Mouse (Mus musculus) spleen, postnatal 36 days (tissue): ENCODE measurements around the gene Cxcl16.
"Not testable (repeated sequence)": the region's sequence is repeated elsewhere in the genome, so short reads cannot be mapped to it uniquely, and the experiment has no call there.

Experiments used
- DNase-seq, 2 experiments: peaks; one replicate each; pipeline ENCODE4 v3.0.0; 2022; ENCODE audit warnings: low spot score in 2 of 2, mixed read lengths in 1 of 2

Gene Cxcl16

DNA sequence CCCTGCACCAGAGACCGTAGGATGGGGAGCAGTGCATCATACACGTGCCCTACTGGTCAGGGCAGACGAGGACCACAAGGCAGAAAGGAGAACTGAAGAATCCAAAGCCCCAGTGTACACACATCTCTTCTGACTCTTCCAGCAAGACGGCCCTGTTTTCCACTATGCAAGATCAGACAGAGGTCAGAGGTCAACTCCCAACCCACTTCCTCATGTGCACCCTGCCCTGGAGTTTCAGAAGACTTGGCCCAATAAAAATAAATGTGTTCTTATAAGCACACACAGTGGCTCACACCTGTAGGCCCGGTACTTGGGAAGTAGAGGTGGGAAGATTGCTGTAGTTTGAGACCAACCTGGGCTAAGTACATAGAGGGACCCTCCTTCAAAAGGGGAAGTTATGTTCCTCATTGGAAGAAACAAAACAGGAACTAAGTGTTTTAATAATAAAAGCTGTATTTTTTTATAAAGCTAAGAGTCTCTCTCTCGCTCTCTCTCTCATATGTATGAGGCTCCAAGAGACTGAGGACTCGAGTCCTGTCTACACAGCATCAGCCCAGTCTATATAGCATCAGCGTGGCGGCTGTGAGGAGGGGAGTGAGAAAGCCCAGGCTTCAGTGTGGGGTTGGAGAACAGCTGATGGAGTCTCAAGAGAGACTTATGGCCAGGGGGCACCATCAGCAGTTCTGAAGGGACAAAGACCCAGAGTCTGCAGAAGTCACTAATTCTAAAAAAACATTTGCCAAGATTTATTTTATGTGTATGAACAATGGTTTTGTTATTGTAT, 6.3 kb downstream of the Cxcl16 start:
- DNase-seq, result peak; percentile 43 to 48

DNA sequence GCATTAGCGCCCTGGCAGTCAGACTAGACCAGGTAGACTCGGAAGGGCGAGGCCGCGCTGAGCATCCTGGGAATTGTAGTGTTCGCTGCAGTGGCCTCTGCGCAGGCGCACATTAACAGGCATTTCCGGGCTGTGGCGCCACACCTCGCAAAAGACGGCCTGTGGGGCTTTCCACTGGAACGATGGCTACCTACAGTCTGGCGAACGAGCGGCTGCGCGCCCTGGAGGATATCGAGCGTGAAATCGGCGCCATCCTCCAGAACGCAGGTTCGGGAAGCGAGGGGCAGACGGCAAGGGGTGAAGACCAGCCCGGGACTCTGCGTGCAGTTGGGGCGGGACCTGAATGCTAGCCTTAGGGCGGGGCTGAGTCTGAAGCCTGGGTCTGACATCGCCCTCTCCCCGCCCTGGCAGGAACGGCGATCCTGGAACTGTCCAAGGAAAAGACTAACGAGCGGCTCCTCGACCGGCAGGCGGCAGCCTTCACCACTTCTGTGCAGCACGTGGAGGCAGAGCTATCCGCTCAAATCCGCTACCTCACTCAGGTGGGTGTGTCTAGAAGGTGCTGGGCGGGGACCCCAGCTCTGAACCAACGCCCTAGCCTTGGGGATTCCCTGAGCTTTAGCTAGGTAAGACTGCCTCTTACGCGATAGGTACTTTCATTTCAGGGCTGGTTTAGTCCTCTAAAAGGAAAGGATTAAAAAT, 7.8 kb downstream of the Cxcl16 start, which contains the start of gene Med11:
Gene Med11 (plus strand): TSS at position 123 of the 702 bp plus-strand sequence.
- peak; percentile 93 to 95 for DNase-seq

DNA sequence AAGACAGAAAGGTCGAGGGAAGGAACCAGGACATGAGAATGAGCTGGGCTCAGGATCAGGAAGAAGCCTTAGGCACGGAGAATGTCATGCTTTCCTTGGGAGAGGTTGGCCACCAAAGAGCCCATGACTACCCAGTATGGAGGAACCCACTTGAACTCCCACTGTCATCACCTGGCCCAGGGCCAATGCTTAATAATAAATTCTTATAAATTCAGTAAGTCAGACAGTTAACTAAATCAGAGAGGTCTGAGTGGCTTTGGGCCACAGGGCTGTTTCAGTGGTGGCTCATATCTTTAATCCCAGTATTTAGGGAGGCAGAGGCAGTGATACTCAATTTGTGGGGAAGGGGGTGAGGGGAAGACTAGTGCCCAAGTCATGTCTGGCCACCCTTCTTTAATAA, 8.9 kb downstream of the Cxcl16 start:
- DNase-seq, result no peak

DNA sequence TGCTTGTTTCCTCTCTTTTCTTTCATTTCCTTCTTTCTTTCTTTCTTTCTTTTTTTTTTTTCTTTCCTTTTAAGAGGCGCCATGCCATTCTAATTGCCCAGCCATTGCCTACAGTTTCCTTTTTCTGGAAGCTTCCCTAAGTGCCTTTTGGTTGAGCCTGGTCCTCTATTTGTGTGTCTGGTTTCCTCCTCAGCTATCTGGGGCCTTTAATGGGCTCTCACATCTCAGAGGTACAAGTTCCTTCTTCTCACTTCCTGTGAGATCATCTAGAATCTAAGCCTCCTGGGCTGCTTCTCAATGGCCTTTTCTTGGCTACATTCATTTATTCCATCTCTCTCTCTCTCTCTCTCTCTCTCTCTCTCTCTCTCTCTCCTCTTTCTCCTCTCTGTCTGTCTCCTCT, 12.4 kb downstream of the Cxcl16 start:
- no peak for DNase-seq

DNA sequence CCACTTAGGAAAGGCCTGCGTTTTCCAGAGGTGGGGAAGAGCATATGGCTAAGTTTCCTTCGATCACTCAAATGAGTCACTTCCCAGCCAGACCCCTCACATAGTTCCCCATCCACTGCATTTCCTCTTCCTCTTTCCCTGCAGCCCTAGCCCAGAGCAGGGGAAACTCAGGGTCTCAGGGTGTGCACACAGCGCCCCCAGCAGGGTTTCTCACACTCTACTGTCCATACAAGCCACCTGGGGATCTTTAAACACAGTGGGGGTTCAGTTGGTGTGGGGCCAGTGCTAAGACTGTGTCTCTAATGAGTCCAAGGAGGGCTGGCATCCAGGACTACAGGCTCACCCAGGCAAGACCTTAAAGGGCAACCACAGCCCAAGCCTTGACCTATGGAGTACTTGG, 13.0 kb downstream of the Cxcl16 start:
- no peak for DNase-seq

DNA sequence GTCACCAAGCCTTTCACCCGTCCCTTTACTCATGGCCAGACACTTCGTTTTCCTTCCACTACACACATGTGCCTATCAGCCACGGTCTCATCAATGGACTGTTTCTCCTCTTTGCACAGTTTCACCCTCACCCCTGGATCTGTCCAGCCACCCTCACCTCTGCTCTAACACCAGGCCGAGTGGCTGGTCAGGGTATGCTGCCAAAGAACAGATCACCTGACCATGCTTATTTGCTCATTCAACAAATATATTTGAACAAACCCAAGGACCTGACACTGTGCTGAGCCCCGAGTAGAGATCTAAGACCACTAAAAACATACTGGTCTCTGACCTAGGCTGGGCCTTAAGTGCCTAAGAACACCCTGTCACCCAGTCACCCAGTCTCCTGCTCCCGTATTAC, 15.1 kb downstream of the Cxcl16 start:
- no peak for DNase-seq

DNA sequence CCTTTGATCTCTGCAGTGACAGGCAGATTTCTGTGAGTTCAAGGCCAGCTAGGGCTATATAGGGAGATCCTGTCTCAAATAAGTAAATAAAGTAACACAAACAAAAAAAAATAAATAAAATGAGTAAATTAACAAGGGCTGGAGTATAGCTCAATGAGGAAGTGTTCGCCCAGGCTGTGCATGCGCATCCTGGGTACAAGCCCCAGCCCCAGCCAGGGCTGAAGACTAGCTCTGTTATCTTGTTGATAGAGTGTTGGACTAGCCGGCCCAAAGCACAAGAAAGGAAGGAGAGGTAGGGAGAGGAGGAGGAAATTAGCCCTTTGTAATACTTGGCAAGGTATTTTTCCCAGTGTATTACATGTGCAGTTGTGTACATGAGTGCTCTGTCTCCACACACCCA, 15.8 kb downstream of the Cxcl16 start:
- no peak for DNase-seq

DNA sequence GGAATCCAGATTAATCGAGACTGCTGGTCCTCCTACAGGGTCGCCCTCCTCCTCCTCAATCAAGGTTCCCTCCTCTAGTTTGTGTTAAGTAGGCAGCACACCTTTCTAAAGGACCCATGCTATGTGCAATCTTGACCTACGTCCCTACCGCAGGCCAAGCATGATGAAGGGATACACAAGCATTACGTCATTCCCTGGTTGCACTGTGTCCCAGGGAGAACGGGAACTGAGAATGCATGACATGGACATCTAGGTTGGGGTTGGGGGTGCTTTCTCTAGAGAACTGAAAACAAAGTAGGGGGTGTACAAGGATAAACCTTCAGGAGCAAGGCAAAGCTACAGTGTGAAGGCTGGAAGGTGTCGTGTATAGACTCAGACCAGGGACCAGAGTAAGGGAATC, 17.9 kb downstream of the Cxcl16 start:
- no peak for DNase-seq

DNA sequence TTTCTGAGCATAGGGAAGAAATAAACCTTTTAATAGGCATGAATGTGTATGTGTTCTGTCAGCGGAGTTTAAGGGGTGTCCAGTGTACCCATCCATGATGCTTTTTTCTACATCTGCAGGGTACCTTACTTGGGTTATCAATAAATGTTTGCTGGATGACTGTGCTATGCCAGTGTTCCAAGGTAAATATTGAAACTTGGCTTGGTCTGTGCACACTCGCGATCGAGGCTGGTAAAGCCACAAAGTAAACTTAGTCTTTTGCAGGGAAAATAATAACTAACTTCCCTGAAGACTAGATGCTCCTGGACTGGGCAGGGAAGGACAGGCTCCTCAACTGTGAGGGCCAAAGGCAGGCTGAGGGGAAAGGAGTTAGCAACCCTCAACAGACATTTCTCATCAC, 19.1 kb downstream of the Cxcl16 start:
- no peak for DNase-seq

DNA sequence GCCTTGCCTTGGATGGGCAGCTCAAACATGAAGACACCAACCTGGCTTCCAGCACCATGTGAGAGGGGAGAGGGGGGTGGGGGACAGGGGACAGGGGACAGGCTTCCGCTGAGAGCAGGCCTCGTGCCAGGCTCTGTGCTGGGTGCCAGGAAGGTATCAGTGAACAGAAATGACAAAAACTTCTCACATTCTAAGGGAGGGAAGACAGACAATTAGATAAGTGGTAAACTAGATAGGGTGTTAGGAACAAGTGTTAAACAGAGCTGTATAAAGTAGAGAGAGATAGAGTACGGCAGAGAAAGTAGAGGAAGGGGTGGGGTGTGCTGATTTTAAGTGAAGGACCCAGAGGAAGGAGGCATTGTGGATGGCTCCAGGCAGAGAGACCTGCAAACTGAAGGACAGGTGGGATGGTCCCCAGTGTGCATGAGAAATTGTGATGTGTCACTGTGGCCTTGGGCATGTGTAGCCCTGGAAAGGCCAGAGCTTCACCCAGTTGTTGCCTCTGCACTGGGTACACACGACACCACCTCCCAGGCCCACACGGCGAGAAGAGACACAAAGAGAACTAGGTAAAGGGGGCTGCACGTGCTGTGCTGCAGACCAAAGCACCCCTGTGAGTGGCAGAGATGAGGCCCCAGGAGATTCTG, 20.9 kb downstream of the Cxcl16 start:
- no peak for DNase-seq

DNA sequence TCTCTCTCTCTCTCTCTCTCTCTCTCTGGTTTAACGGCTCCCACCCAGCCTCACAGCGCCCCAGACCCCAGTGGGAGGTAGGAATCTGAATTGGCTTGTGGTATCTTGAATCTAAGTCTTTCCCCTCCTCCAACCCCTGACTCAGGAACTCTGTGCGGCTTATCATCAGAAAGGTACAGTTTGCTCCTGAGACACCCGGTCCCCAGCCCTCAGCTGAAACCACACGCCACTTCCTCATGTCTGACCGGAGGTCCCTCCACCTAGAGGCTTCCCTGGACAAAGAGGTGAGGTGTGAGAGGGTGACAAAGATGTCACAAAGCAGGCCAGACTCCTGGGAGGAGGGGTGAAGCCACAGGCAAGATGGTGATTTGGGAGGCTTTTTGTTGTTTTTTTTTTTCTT, 22.4 kb downstream of the Cxcl16 start:
- DNase-seq, result peak in 1 of 2 experiments; percentile 25

DNA sequence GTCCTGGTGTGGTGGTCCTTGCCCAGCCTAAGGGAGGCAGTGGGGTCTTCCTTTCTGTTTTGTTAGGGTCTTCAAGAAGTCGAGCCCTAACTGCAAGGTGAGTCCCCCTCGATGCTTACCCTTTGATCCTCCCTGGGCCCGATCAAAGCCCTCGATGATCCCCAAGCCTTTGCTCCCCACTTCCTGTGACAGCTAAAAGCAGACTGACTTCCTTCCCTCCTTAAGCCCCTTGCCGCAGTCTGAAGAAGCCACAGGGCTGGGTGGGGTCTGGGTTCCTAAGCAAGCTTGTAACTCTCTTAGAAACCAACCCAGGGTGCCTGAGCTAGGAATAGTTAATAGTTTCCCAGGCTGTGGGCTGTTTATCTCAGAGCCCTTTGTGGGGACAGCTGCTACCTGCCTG, 24.3 kb downstream of the Cxcl16 start:
- DNase-seq, result peak; percentile 32 to 45

DNA sequence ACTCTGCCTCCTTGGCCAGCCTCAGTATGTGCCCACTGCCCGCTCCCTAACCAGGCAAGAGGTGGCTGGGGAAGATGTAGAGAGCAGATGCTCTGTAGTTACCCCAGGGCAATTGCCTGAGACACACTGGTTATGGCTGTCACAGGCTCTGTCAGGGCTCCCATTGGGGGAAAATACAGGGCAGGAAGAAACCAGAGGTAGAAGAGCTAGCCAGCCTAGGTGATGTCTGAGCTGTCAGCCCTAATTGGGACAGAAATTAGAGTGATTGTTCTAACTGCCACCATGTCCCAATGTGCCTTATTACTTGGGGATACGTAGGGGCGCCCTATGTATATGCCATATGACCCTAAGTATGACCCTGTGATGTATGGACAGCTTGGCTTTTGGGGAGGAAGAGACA, 25.8 kb downstream of the Cxcl16 start:
- DNase-seq, result no peak

DNA sequence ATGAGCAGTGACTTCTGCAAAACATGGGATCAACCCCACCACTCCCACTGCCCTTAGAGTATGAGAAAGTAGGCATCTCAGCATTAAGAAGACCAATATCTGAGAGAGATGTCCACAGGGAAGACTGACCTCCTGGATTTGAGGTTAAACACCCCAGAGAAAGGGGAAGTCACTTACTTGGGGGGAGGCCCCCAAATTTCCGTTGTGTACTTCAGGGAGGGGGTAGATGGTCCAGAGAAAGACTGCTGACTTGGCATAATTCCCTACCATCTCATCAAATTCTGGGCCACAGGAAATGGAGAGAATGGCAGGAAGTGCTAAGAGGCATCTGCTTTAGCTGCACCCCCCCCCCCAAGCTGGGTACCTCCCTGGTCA, 26.2 kb downstream of the Cxcl16 start:
- DNase-seq, result peak; percentile 59 to 70

DNA sequence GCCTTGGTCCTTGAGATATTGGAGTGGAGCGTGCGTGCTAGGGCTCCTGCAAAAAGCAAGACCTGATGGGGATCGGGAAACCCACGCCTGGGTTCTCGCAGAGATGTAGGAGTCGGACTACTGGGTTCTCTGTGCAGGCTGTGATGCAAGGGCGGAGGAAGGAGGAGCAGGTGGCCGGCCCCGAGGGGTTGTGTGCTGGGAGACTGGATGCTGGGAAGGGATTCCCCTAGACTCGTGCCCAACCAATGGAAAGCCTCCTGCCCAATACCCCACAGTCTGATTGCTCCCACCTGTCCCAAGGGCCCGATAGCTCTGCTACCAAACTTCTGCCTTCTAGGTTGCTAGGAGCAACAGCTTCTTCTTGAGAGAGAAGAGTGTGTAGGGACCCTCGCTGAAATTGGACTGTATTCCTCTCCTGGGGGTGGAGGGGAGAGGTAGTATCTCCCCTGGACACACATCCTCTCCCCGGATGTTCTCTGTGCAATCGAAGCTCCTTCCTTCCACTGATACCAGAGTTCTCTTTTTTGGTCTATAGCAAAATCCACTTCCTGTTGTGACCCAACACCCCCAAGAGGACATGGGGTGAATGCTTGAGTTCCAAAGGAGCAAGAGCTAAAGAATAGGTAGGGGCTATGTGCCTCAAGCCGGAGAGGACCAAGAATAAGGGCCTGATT, 26.8 kb downstream of the Cxcl16 start:
- DNase-seq, result peak; percentile 31 to 55

DNA sequence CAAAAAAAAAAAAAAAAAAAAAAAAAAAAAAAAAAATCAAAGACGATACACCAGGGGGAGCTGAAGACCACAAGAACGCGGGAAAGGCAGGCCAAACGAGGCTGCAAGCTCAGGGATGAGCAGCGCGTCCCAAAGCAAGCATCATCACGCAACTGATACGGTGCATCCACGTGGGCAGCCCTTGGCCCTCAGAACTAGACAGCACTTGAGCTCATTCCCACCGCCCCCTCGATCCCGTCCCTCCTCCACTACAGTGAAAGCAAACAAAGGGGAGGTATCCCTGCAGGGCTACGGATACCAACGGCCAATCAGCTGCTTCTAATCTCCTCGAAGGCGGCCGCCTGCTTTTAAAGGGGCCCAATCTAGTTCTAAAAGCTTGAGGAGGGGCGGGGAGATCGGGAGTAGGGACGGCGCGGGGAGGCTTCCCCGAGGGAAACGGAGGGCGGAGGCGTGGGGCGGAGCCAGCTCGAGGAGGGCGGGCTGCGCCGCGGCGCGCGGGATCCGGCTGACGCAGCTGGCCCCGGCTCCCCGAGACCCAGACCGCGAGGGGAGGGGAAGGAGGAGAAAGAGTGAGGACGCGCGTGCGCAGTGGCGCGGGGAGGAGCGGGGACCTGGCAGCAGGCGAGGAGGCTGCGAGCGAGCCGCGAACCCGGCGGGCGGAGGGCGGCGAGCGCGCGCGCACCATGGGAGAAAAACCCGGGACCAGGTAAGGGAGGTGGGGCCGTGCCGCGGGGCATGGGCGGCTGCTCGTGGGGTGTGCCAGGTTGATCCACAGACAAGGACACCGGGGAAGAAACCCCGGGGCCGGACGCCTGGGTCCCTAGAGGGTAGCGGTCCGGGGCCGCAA, 27.5 kb downstream of the Cxcl16 start, which contains the start of gene Arrb2:
Gene Arrb2 (plus strand): TSS at position 588 of the 847 bp plus-strand sequence.
- DNase-seq, result peak; percentile 97 to 98

DNA sequence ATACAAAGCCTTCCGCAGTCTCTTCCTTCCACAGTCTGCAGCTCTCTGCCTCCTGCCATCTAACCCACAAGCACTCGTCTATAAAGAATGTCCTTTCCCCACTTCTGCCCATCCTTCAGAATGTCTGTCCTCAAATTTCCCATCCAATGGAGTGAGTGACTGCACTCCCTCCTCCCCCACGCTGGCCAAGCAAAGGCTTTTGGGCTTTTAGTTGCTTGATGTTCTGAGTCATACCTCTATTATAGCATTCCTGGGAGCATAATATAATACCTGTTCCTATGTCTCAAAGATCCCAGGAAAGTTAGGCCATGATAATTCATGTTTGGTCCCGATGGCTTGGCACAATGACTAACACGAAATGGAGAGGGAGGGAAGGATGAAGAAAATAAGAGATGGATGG, 28.2 kb downstream of the Cxcl16 start:
- DNase-seq, result no peak

DNA sequence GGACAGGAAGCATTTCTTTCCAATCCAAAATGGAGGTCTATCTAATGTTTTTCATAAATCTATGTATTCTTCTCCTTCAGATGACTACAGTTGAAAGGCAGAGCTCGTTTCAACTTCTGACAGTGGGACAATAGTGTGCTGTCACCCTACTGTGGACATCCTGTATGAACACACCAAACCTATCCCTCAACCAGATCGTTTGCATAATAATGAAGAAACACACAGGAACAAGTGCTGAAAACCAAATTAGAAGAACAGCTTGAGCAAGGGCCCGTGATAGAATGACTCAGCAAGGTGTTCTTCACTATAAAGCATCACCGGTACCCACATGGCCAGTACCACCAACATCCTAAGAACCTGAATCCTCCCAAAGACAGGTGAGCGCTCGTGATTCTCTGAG, 33.2 kb downstream of the Cxcl16 start:
- DNase-seq, result not testable (repeated sequence)

DNA sequence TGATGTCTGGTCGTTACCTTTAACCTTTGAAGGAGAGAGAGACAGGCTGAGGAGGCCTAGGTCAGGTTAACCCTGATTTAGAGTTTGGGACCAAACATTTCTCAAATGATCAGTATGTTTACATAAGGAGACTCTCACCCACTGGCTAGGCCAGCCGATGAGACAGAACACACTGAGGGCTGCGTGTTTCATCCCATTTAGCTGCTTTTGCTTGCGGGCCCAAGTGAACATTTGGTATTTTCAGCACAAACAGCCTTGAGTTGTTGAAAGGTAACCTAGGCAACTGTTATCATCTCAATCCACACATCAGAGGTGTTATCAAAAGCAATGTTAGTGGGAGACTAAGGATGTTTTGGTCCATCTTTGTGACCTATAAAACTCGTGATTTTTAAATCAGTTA, 40.3 kb downstream of the Cxcl16 start:
- no peak for DNase-seq

DNA sequence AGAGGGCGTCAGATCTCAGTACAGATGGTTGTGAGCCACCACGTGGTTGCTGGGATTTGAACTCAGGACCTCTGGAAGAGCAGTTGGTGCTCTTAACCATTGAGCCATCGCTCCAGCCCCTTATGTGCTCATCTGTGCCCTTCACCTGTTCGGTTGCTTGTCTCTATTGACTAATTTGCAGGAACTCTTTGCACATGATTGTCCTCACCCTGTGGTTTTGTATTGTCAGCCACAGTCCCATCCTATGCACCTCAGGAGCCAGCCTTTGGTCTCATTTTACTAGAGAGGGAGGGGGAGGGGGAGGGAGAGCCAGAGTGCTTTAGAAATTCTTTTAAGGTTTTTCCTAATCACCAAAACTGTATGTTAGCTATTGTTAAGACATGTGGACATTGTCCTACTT, 41.6 kb downstream of the Cxcl16 start:
- no peak for DNase-seq

DNA sequence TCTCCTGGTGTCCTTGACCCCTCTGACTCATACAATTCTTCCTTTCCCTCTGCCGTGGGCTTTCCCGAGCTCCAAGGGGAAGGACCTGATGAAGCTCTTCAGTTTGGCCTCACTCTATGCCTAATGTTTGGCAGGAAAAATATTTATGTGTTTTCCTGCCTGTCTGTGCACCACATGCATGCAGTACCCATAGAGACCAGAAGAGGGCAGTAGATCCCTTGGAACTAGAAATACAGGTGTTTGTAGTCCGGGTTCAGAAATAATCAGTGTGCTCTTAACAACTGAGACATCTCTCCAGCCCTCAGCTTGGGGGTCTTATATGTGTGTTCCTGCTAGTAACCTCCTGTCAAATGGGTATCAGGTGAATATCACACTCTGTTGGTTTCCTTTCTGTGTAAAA, 45.8 kb downstream of the Cxcl16 start:
- peak; percentile 60 to 67 for DNase-seq
